Mouse (Mus musculus) cerebellum, adult 2 months (tissue): ENCODE measurements at regions not wholly inside any gene's neighbourhood (a gene's known extent, or its start where the extent isn't known, plus 50 kb on each side); places are given as distances from the start of the nearest gene placed in this dataset.
"Not testable (repeated sequence)": the region's sequence is repeated elsewhere in the genome, so short reads cannot be mapped to it uniquely, and the experiment has no call there.

Experiments
- CTCF ChIP-seq: fragments of 200-500 bp; IDR thresholded peaks from 2 replicates; pipeline ENCODE4 v1.5.1; 2011; ENCODE audit warnings: low read depth, mild to moderate bottlenecking, control low read depth, low read length, moderate library complexity, borderline replicate concordance; ENCODE audit not compliant: insufficient read depth
- POLR2A ChIP-seq: fragments of 200-500 bp; IDR thresholded peaks from 2 replicates; pipeline ENCODE4 v1.6.1; 2011; ENCODE audit warnings: low read length, control low read depth, borderline replicate concordance; ENCODE audit not compliant: insufficient read depth

GRCm38 (mm10) chr12:92891663-92892062 lies 1042.7 kb upstream of the Sel1l start:
- not testable (repeated sequence) for TF ChIP-seq CTCF, POLR2A
